Mouse (Mus musculus): Measurements from ENCODE around the gene Bex4.

DNA sequence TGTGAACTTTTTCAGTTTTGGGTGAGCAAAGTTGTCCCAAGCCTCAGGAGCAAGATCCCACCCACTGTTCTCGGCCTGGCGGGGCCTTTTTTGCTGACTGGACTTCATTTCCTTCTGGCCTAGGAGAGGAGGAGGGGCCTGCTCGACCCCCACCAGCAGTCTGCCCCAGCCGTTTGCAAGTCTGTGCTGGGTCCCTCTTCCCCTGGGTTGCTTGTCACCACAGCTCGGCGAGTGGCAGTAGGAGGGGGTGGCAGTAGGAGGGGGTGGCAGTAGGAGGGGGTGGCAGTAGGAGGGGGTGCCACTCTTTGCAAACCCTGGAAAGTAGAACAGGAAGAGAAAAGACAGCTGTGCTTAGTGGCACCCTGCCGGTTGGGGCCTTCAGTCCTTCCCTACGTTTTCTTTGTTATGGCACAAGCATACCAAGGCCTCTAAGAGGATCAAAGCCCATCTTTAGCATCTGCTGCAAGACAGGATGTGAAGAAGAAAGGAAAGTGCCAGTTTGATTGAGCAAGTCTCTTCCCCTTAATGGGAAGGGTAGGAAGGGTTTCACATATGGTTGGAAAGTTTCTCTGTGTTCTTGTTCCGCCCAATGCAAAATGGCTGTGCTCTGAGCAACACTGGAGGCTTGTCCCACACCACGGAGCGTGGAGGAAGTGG, 42.2 kb downstream of the Bex4 start:
- TF ChIP-seq CTCF (IDR thresholded peaks at IDR 0.05), result no peak
- TF ChIP-seq EP300 (IDR thresholded peaks at IDR 0.05; ENCODE audit: insufficient read depth, low read depth, low read length), result no peak

Measured in heart, adult 2 months (tissue).